Mouse (Mus musculus): ENCODE measurements around the gene Fam89a. TPM values are rescaled to one million over a fixed set of nuclear protein-coding genes. Genes with fewer than 3 reads are reported as not detected.

Gene Fam89a
- polyA plus RNA-seq, 1 experiment from 2014 or later, result 6.2 TPM

Other genes with a start within 250 kb of the Fam89a start
- gene Cog2, start 231.1 kb downstream of the Fam89a start, polyA plus RNA-seq (2014; fragmentation: Nextera tagmentation; extraction: Ambion mirVana), result 27.4 and 36.6 TPM in 2 replicates
- 0.27 and 0.28 TPM in 2 replicates for gene Agt, start 182.1 kb downstream of the Fam89a start, polyA plus RNA-seq (2014; fragmentation: Nextera tagmentation; extraction: Ambion mirVana)
- 0.08 TPM in 1 of 2 replicates, not detected in the other for gene Capn9, start 175.7 kb downstream of the Fam89a start, polyA plus RNA-seq (2014; fragmentation: Nextera tagmentation; extraction: Ambion mirVana)
- gene 2310022B05Rik, start 88.5 kb downstream of the Fam89a start, polyA plus RNA-seq (2014; fragmentation: Nextera tagmentation; extraction: Ambion mirVana), result 28.1 and 38.8 TPM in 2 replicates
- gene Ttc13, start 29.8 kb downstream of the Fam89a start, polyA plus RNA-seq (2014; fragmentation: Nextera tagmentation; extraction: Ambion mirVana), result 36.3 and 57.1 TPM in 2 replicates
- 30.9 and 32.2 TPM in 2 replicates for gene Arv1, start 29.7 kb downstream of the Fam89a start, polyA plus RNA-seq (2014; fragmentation: Nextera tagmentation; extraction: Ambion mirVana)
- gene Trim67, start 41.3 kb upstream of the Fam89a start, polyA plus RNA-seq (2014; fragmentation: Nextera tagmentation; extraction: Ambion mirVana), result 0.03 TPM in 1 of 2 replicates, not detected in the other
- 79.3 and 122 TPM in 2 replicates for gene Gnpat, start 111.2 kb upstream of the Fam89a start, polyA plus RNA-seq (2014; fragmentation: Nextera tagmentation; extraction: Ambion mirVana)
- 47.5 and 52.9 TPM in 2 replicates for gene 2810004N23Rik, start 111.3 kb upstream of the Fam89a start, polyA plus RNA-seq (2014; fragmentation: Nextera tagmentation; extraction: Ambion mirVana)
- 5.4 and 8.1 TPM in 2 replicates for gene Exoc8, start 145.9 kb upstream of the Fam89a start, polyA plus RNA-seq (2014; fragmentation: Nextera tagmentation; extraction: Ambion mirVana)
- 6.6 and 9.1 TPM in 2 replicates for gene Sprtn, start 146.1 kb upstream of the Fam89a start, polyA plus RNA-seq (2014; fragmentation: Nextera tagmentation; extraction: Ambion mirVana)
- gene Egln1, start 197.5 kb upstream of the Fam89a start, polyA plus RNA-seq (2014; fragmentation: Nextera tagmentation; extraction: Ambion mirVana), result 15.8 and 16.0 TPM in 2 replicates

All from kidney, embryonic 14.5 days (tissue).